Mouse (Mus musculus) lung, embryonic 16.5 days (tissue): ENCODE data around the gene Tcf3. TPM values are rescaled to one million over a fixed set of nuclear protein-coding genes. Genes with fewer than 3 reads are reported as not detected.

Experiments used
- ATAC-seq: fragments of 200-750 bp; cut with Nextera tagmentation; 2 replicates; pipeline ENCODE4 v1.8.0; 2017; ENCODE audit warnings: low read depth, mild to moderate bottlenecking, moderate library complexity
- H3K27ac ChIP-seq: fragments of 300-500 bp; sonication (generic); 2 replicates; pipeline ENCODE4 v1.5.1; 2014; ENCODE audit warnings: mild to moderate bottlenecking, control low read depth, low read length
- H3K27me3 ChIP-seq: fragments of 300-500 bp; sonication (generic); 2 replicates; pipeline ENCODE4 v1.6.1; 2014; ENCODE audit warnings: low read depth, low read length, mixed read lengths; ENCODE audit not compliant: control insufficient read depth, insufficient read depth
- H3K36me3 ChIP-seq: fragments of 300-500 bp; sonication (generic); 2 replicates; pipeline ENCODE4 v1.6.1; 2014; ENCODE audit warnings: low read length; ENCODE audit not compliant: control insufficient read depth, insufficient read depth
- H3K4me1 ChIP-seq: fragments of 300-500 bp; sonication (generic); replicated peaks from 2 replicates; pipeline ENCODE4 v1.6.1; 2014; ENCODE audit warnings: low read length, mixed read lengths; ENCODE audit not compliant: control insufficient read depth, insufficient read depth
- H3K4me2 ChIP-seq: fragments of 300-500 bp; sonication (generic); 2 replicates; pipeline ENCODE4 v1.6.1; 2014; ENCODE audit warnings: low read depth, low read length, control low read depth
- H3K4me3 ChIP-seq: fragments of 300-500 bp; sonication (generic); 2 replicates; pipeline ENCODE4 v1.5.1; 2014; ENCODE audit warnings: mild to moderate bottlenecking, low read length, control low read depth
- H3K9ac ChIP-seq: fragments of 300-500 bp; sonication (generic); 2 replicates; pipeline ENCODE4 v1.6.1; 2014; ENCODE audit warnings: low read length, control low read depth
- H3K9me3 ChIP-seq: fragments of 300-500 bp; sonication (generic); 2 replicates; pipeline ENCODE4 v1.6.1; 2016; ENCODE audit warnings: low read length; ENCODE audit not compliant: control insufficient read depth
- WGBS: fragments of 180-500 bp; shearing (Covaris S2); extraction: QIAGEN DNeasy Blood & Tissue Kit; methylation state at CpG from one replicate; pipeline ENCODE4 v1.1.7; 2014; 5-methylcytosine and 5-hydroxymethylcytosine counted together
- polyA plus RNA-seq: library from polyadenylated mRNA; unstranded; fragments of >200 nt; fragmentation: Nextera tagmentation; extraction: Ambion mirVana; gene quantifications from 2 replicates; pipeline ENCODE4 v1.2.1, GENCODE M21; 2015

Gene Tcf3
- polyA plus RNA-seq, 1 experiment from 2014 or later, result 81.0 TPM

DNA sequence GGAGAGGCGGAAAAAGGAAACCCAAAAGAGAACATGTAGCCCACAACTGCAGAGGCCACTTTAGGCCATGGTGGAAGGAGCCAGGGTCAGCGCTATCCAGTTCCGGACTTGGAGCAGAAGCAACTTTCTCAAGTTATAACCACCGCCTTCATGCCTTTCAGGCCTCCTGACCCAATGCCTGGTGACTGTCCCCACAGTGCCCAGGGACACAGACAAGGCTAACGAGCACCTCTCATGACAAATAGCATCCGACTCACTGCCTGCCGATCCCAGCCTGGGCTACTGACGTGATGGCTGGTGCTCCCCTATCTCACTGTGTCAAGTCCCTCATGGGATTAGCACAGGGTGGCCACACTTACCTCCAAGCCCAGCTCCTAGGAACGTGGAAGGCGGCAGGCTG, 12.7 kb downstream of the Tcf3 start:
- 89% methylated on average over 10 of the region's 10 CpGs for WGBS
- Histone ChIP-seq H3K4me3 (no peak overlapping the region), H3K27me3 (no peaks in the 10 kb centered on the region), H3K9ac (no peak overlapping the region), H3K27ac (no peak overlapping the region), H3K9me3 (peaks cover 5% of the 10 kb centered on the region; the same call in 1 of the 2 replicates), H3K4me2 (no peak overlapping the region), H3K36me3 (peaks cover 73% of the 10 kb centered on the region), H3K4me1 (peaks cover 4% of the 10 kb centered on the region; the same call in 1 of the 2 replicates)
- ATAC-seq, result no peak

- H3K9ac ChIP-seq, result no peak overlapping the region
- WGBS, result 69% methylated on average over 8 of the region's 8 CpGs
- ATAC-seq, result no peak
- H3K9me3 ChIP-seq, result no peaks in the 10 kb centered on the region
- H3K4me3 ChIP-seq, result no peak overlapping the region
- no peak overlapping the region for H3K27ac ChIP-seq
- peaks cover 4% of the 10 kb centered on the region; the same call in 1 of the 2 replicates for H3K4me1 ChIP-seq
- H3K36me3 ChIP-seq, result peaks cover 72% of the 10 kb centered on the region
- no peak overlapping the region for H3K4me2 ChIP-seq
- H3K27me3 ChIP-seq, result no peaks in the 10 kb centered on the region
These were observed 14.0 kb downstream of the Tcf3 start for GRCm38 (mm10) chr10:80419419-80419818.

- no peak overlapping the region for H3K4me3 ChIP-seq
- ATAC-seq, result 0 out of 2 replicates have a peak, but pooled peaks have one; percentile 25
- H3K27ac ChIP-seq, result peak overlapping the region; percentile 18; the same call in 1 of the 2 replicates
- H3K36me3 ChIP-seq, result peaks cover 75% of the 10 kb centered on the region
- no peaks in the 10 kb centered on the region for H3K27me3 ChIP-seq
- H3K4me1 ChIP-seq, result peaks cover 4% of the 10 kb centered on the region; the same call in 1 of the 2 replicates
- no peak overlapping the region for H3K9ac ChIP-seq
- H3K9me3 ChIP-seq, result no peaks in the 10 kb centered on the region
- H3K4me2 ChIP-seq, result no peak overlapping the region
- 43% methylated on average over 3 of the region's 3 CpGs for WGBS
These were observed 15.1 kb downstream of the Tcf3 start for GRCm38 (mm10) chr10:80418311-80418710.

GRCm38 (mm10) chr10:80417841-80418240, 15.6 kb downstream of the Tcf3 start:
- Histone ChIP-seq H3K4me2 (no peak overlapping the region), H3K9me3 (no peaks in the 10 kb centered on the region), H3K27ac (no peak overlapping the region), H3K4me3 (no peak overlapping the region), H3K27me3 (no peaks in the 10 kb centered on the region), H3K4me1 (peaks cover 4% of the 10 kb centered on the region; the same call in 1 of the 2 replicates), H3K9ac (no peak overlapping the region), H3K36me3 (peaks cover 76% of the 10 kb centered on the region)
- ATAC-seq, result no peak
- WGBS, result 88% methylated on average over 1 of the region's 1 CpGs

- no peak for ATAC-seq
- Histone ChIP-seq H3K9me3 (no peaks in the 10 kb centered on the region), H3K27me3 (no peaks in the 10 kb centered on the region), H3K36me3 (peaks cover 81% of the 10 kb centered on the region), H3K27ac (no peak overlapping the region), H3K9ac (no peak overlapping the region), H3K4me1 (peaks cover 4% of the 10 kb centered on the region; the same call in 1 of the 2 replicates), H3K4me3 (no peak overlapping the region), H3K4me2 (no peak overlapping the region)
- WGBS, result 91% methylated on average over 10 of the region's 10 CpGs
These were observed 16.1 kb downstream of the Tcf3 start for GRCm38 (mm10) chr10:80417371-80417770.

DNA sequence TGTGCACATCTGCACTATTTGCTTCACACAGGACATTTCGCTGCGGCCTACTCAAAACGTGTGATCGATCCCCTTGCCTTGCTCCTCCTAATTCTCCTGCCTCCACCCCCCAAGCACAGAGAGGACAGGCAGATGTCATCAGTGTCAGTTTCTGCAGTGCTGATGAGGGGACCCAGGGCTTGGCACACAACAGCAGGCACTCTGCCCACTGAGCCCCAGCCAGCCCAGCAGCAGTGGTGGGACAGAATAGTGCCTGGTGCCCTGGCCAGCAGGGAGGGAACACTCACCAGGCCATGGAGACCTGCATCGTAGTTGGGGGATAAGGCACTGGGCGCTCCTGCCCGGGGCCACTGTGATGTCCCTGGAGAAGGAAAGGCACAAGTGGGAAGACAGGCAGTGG, 17.9 kb downstream of the Tcf3 start:
- Histone ChIP-seq H3K9me3 (no peaks in the 10 kb centered on the region), H3K36me3 (peaks cover 88% of the 10 kb centered on the region), H3K27ac (no peak overlapping the region), H3K4me3 (no peak overlapping the region), H3K27me3 (no peaks in the 10 kb centered on the region), H3K4me2 (no peak overlapping the region), H3K4me1 (peaks cover 4% of the 10 kb centered on the region; the same call in 1 of the 2 replicates), H3K9ac (no peak overlapping the region)
- WGBS, result 90% methylated on average over 7 of the region's 7 CpGs
- ATAC-seq, result no peak

DNA sequence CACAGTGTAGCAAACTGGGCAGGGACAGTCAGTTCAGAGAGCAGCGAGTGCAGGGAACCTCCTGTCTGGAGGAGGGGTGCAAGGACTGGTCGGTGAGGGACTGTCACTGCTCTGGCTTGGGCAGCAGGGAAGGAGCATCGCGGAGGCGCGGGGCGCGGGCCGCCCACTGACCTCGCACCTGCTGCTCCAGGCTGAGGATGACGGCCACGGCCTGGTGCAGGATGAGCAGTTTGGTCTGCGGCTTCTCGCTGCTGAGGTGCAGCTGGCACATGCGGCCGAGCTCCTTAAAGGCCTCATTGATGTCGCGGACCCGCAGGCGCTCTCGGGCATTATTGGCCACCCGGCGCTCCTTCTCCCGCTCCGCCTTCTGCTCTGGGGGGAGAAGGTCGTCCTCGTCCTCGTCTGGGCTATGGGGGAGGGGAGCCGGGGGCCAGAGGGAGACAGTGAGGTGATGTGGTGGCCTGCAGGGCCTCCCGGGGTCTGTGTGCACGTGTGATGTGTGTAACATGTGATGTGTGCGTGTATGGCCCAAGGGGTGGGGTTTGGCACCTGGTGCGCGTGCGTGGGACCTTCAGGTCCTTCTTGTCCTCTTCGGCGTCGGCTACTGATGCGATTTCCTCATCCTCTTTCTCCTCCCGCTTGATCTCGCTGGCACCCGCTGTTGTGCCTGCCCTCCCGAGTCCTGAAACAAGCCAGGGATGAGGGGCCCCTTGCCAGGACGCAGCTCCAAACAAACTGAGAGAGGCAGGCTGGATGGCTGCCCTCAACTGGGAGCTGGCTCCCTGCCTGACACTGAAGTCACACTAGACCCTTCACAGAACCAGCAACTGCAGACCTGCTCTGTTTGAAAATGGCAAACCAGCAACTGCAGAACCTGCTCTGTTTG, 20.5 kb downstream of the Tcf3 start:
- Histone ChIP-seq H3K36me3 (peaks cover 76% of the 10 kb centered on the region), H3K4me2 (no peak overlapping the region), H3K4me1 (no peaks in the 10 kb centered on the region), H3K9ac (no peak overlapping the region), H3K4me3 (no peak overlapping the region), H3K9me3 (no peaks in the 10 kb centered on the region), H3K27ac (no peak overlapping the region), H3K27me3 (no peaks in the 10 kb centered on the region)
- ATAC-seq, result peak; percentile 23; the same call in 1 of the 2 replicates
- 79% methylated on average over 44 of the region's 44 CpGs for WGBS

GRCm38 (mm10) chr10:80407924-80408323, 25.5 kb downstream of the Tcf3 start:
- Histone ChIP-seq H3K27me3 (no peaks in the 10 kb centered on the region), H3K9me3 (0 out of 2 replicates have a peak, but pooled peaks cover 3% of the 10 kb centered on the region), H3K4me2 (no peak overlapping the region), H3K4me1 (peaks cover 17% of the 10 kb centered on the region), H3K36me3 (peaks cover 43% of the 10 kb centered on the region), H3K4me3 (no peak overlapping the region), H3K27ac (no peak overlapping the region), H3K9ac (no peak overlapping the region)
- ATAC-seq, result no peak
- WGBS, result 29% methylated on average over 4 of the region's 4 CpGs

DNA sequence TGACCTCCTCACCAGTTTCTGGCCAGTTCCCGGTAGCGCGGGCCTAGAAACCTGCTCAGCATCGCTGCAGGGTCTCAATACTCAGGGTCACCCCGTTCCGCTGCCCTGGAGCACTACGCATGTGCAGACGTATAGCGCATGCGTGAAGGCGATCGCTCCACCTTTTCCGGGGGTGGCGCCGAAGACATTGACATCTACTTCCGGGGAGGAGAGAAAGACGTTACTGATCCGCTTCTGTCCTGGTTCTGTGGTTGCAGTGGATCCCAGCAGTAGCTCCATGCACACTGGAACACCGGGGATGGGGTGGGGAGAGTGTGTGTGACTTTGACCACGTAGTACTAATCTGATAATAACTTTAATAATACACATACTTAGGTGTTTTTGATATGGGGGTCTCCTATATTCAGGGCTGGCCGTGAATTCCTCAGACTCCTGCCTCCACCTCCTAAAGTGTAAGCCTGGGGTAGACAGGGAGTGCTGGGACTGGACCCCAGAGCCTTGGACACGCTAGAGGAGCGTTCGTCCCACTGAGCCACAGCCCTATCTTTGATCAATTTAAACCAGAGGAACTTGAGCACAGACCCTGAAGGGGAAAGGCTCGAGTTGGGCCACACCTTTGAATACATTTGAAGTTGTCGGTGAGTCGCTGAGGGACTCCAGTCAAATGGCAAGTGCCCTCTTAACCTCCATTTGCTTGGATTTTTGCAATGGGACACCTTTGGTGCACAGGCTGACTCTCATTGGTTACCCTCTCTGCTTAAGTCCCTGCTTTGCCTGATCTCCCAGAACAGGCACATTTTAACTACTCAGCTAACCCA, 26.6 kb downstream of the Tcf3 start, which contains the start of gene Uqcr11:
Uqcr11 (minus strand) TSS at position 147 of the 818 bp plus-strand sequence.
- Histone ChIP-seq H3K4me2 (peak within 1 kb of the TSS; percentile 71), H3K36me3 (peaks cover 42% of the 10 kb centered on the region), H3K27ac (peak within 1 kb of the TSS; percentile 84), H3K4me3 (peak within 1 kb of the TSS; percentile 72), H3K9ac (peak within 1 kb of the TSS; percentile 87), H3K4me1 (peaks cover 17% of the 10 kb centered on the region), H3K27me3 (no peaks in the 10 kb centered on the region), H3K9me3 (0 out of 2 replicates have a peak, but pooled peaks cover 3% of the 10 kb centered on the region)
- ATAC-seq, result peak; percentile 86
- 1% methylated on average over 27 of the region's 27 CpGs for WGBS
